Mouse (Mus musculus) CD4-positive, CD25-positive, alpha-beta regulatory T cell, adult 2 months (primary cell): ENCODE results near the gene Scgb2a2.
"Not testable (repeated sequence)": the region's sequence is repeated elsewhere in the genome, so short reads cannot be mapped to it uniquely, and the experiment has no call there.

Experiments
- DNase-seq: peaks from one replicate; pipeline ENCODE4 v3.0.0-alpha.2; 2012; ENCODE audit warnings: low read depth, low spot score

Gene Scgb2a2

DNA sequence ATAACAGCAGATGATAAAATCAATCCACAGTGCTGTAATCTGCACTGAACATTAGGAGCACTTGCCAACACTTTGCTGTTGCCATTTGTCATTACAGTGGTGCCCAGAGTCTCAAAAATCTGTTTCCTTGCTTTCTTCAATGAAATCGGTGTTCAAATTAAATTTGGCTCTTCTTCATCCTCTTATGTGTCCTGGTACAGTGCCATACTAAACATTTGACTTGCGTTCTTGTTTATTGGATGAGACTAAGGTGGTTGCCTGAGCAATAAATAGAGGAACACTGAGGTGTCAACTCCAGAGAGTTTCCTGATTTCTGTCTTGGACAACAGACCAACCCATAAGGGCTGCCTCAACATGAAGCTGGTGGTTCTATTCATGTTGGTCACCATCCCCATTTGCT lies at the start of gene Scgb2a2:
Gene Scgb2a2, plus strand, starts transcription at position 301 of the 400 bp plus-strand sequence.
- DNase-seq, result no peak

DNA sequence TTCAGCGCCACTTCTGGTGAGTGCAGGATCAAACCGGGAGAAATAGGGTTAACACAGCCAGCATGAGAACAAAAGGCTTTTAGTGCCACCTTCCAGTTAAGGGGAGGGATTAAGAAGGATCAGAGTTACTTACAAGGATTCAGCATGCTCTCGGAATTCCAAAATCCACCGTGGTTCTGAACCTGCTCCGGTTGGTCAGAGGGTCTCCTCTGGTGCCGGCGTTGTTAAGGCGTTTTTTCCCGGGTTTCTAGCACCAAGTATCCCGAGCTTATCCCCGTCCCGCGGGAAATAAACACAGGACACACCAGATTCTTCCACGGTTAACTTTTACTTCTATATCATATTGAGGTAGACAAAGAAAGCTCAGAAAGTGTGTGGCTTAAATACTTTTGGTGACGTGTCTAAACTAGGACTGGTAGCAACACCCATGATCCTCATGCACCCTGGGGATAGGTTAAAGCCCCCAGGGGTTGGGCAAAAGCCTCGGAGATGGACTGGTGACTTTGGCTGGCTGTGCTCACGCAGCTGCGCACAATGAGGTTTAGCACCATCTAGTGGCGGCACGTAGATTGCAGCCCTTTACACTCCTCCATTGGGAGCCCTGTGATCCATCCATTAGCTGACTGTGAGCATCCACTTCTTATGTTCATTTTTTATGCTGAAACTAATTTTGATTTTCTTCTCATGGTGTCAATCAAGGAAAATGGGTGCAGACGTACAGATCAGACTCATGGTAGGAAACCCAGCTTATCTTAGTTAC lies 10.6 kb upstream of the Scgb2a2 start:
- not testable (repeated sequence) for DNase-seq

DNA sequence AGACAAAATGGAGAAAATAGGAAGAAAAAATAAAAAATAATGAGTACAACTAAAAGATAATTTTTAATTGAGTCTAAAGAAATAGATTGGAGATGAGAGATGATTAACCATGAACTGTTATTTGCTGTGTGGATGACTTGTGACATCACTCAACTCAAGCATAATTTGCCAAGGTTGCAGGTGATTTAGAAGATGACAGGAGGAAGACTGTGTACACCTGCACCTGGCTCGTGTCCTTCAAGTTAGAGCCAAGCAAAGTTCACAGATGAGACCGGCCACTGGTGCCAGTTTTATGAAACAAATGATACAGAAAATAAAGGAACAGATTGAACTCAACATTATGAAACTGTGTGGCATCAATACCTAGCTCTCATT lies 10.0 kb upstream of the Scgb2a2 start:
- no peak for DNase-seq

DNA sequence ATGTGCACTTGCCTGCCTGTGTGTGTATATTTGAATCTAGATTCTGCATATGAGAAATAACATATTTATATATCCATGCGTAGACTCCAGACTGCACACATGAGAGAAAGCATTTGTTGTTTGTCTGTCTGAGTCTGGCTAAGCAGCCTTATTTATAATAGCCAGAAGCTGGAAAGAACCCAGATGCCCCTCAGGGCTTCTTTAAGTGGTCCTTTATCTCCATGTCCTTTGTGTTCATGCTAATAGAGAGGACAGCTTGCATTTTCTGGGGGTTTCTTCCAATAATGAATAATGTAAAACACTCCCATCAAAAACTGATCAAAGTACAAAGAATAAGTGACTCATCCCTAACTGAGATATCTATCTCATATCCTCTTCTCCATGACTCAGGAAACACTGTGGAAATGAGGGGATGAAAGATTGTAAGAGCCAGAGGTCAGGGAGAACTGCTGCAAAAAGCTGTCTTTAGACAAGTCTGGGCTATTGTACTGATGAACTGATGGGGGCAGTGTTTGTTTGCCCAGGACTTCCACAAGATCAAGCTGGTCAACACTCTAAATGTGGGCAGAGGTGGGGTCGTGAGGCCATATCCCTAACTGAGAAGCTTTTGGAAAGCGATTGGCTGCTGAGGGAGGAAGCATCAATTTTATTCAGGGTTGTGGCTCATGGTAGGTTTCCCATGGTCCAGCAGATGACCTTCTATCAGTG lies 2.2 kb downstream of the Scgb2a2 start:
- DNase-seq, result not testable (repeated sequence)

DNA sequence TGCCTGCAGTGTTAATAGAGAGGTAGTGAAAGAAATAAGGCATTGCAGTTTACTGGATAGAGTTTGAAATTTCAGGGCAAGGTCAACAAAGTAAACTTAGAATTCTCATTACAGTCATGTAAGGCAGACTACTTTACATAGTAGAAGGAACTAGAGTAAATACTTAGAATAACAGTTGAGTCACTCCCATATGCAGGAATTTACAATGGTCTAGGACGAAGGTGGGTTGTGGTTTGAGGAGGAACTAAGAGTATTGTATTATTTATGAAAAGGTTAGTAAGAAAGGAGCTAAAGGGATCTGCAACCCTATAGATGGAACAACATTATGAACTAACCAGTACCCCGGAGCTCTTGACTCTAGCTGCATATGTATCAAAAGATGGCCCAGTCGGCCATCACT lies 13.5 kb downstream of the Scgb2a2 start:
- DNase-seq, result not testable (repeated sequence)

DNA sequence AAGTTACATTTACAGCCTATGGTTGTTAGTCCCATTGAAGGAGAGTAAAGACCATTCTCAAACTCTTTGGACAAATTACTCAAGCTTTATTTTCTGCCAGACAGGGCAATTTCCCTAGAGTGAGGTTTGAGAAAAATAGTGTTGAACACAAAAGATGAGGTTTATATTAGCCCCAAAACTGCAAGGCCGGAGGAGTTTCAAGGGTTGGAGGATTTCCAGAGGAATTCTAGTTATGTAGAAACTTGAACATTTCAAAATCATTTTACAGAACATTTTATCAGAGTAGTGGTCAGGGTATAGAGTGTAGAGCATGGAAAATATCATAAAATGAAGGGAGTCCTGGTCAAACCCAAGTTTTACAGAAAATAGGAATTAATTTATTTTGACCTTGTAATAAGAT lies 17.5 kb downstream of the Scgb2a2 start:
- no peak for DNase-seq

DNA sequence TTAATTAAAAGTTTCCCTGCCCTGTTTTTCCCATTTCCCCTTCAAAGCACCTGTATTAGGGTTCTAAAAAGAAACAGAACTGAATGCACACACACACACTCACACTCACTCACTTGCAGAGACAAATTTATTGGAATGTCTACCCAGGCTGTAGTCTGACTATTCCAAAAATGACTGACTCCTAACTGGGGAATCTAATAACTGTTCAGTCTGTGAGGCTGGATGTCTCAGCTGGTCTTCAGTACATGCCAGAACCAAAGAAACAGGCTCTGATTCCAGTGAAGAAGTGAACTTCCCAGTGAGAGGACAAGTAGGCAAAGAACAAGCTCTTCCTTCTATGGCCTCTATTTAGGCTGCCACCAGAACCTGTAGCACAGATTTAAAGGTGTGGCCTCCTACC lies 18.1 kb downstream of the Scgb2a2 start:
- no peak for DNase-seq

DNA sequence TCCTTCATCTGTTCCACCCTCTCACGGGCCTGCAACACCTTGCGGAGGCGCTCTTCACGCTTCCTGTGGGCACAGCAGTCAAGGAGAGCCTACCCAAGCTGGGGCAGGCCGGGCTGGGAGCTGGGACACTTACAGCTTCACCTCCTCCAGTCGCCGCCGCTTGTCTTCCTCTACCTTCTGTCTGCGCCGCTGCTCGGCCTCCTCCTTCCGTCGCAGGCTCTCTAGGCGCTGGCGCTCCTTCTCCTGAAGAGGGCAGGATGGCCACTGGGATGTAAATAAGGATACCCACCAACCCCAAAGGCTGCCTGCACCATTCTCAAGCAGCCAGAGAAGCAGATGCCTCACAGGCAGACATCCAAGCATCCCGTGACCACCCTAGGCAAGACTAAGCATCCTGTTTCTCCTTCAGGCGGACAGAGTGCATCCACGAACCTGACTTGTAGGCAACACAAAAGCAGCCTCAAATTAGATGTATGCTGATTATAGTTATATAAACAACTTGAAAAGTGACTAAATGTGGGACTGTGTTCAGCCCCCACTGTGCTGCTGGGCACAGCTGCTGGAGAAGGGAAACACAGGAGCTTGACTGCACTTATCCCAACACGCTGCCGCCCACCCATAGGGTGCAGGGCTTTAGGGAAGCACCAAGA lies 30.9 kb downstream of the Scgb2a2 start:
- no peak for DNase-seq

DNA sequence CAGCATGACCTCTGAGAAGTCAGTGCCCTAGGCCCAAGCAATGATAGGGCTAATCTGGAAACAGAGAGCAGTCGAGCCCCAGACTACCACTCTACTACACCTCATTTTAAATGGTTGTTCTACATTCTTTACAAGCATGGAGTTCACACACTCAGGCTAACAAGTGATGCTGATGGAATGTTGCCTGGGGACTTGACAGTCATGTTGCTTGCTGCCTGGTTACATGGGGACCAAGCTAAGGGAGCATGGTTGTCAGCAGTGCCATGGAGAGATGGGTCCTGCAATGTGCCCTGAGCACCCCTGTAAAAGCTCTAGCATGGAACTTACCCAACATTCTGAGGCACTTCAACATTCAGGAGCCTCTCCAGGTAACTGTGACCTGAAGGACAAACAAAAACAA lies 39.0 kb downstream of the Scgb2a2 start:
- DNase-seq, result no peak

DNA sequence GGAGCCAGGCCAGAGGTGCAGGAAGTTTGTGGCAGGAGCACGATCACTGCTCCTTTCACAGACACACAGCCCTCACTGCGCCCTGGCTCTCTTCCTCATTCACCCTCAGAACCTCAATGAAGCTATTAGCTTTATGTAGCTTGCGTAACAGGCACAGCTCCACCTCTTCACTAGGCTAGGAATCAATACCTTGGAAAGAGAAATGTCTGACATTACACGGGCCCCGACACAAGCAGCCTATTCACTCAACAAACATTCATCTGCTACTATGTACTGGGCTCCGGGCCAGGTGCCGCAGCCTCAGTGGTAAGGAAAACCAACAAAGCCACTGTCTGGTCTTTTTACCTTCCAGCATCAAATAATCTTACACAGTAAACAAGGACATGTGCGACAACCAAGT lies 39.4 kb downstream of the Scgb2a2 start:
- DNase-seq, result no peak

DNA sequence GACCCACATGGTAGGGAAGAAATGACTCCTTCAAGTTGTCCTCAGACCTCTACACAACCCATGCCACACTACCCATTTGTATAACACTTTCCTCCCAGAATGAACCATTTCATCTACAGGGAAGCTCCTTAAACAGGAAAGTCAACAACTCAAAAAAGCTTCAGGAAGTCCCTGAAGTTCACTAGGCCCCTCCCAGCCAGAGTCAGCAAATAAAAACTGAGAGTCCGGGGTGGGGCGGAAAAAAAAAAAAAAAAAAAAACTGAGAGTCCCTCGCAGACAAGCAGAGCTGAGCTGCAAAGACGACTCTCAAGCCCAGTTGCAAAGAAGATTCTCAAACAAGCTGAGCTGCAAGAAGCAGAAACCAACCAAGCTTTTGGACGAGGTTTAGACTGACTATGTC lies 48.7 kb downstream of the Scgb2a2 start:
- DNase-seq, result no peak

DNA sequence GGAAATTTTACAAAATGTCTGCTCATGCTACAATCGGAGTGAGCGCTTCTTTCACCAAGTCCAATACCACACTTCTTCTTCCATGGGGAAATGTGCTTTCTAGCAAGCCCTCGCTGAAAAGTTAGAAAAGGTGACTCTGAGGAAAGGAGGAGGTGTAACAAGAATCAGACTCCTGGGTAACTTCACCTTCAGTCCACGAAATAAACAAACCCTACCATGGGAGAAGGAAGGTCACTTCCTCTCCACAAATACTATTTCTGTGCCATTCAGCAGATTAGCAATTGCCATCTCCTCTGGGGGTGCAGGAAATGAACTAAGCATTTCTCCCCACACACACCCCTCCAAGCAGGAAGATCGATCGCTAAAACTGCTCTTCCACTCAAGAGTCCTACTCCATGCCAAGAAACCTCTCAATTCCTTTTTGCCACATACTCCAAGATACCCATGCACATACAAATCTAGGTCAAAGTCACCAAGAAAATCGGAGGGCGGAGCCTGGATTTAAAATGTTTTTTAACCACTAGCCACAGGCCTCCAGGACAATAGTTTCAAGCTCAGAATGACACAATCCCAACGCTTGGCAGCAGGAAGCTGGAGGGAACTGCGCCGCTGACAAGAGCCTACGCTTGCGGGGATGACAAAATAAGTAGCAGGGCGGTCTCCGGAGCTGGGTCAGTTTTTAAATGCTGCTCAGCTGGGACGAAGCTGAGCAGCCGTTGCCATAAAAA lies 51.1 kb downstream of the Scgb2a2 start:
- peak; percentile 33 for DNase-seq

DNA sequence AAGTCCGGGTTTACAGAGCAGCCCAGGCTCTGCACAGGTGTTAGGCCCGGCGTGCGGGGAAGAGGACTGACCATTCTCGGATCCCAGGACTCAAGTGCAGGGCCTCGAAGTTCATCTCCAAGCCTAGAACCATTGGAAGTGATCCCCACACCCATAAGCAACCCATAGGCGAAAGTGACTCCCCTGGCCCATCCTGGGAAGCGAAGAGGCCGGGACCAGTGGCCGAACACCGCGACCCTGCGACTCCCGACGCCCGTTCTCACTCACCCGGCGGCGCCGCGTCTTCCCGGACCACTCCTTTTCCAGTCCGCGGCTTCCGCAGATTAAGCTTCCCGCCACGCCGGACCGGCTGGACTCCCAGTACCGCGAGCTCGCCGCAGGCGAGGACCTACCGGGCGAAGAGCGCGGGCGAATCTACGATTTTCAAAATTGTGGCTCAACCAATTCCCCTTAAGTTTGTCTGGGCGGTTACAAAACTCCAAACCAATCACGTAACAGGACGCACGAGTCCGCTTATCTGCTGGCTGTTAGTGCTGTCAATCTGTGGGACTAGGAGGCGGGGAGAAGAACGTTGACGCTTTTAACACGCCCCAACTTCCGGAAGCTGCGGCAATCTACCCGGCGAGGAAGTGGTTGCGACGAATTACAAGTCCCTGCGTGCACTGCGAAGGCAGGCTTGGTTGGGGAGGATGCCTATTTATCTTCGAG lies 51.9 kb downstream of the Scgb2a2 start, which contains the start of gene Incenp:
Gene Incenp, minus strand, starts transcription at position 480 of the 708 bp plus-strand sequence.
- DNase-seq, result peak; percentile 98

DNA sequence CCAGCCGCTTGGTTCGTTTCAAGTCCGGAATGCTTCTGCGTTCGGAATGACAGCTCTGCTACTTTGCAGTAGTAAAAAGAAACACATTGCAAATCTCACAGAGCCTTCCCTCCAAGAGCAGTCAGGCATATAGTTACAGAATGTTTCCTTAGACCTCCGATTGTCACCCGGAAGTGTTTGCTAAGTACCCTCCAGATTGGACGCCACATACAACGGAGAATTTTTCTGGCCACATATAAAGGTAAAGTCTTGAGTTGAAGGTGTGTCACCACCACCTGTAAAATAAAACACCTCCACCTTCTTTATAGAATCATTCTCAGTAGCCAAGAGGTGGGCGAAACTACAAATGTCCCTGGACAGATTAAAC lies 52.4 kb downstream of the Scgb2a2 start:
- no peak for DNase-seq

DNA sequence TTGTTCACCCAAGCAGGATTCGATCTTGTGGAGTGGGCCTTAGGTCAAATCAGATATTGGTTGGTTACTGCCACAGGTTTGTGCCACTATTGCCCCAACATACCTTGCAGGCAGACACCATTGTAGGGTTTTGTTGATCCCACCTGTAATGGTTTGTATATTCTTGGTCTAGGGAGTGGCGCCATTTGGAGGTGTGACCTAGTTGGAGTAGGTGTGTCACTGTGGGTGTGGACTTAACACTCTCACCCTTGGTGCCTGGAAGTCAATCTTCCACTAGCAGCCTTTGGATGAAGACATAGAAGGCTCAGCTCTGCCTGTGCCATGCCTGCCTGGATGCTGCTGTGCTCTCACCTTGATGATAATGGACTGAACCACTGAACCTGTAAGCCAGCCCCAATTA lies 53.3 kb downstream of the Scgb2a2 start:
- not testable (repeated sequence) for DNase-seq
